Mouse (Mus musculus) lung, adult 2 months (tissue): ENCODE measurements around the gene Syce1l.

ENCODE experiments used
- CTCF ChIP-seq: fragments of 200-500 bp; IDR thresholded peaks from 2 replicates; pipeline ENCODE4 v1.5.1; 2011; ENCODE audit warnings: mild to moderate bottlenecking, low read length, control low read depth; ENCODE audit not compliant: insufficient read depth
- POLR2A ChIP-seq: fragments of 200-500 bp; IDR thresholded peaks from 2 replicates; pipeline ENCODE4 v1.6.1; 2011; ENCODE audit warnings: low read depth, mild to moderate bottlenecking, control low read depth, low read length, borderline replicate concordance; ENCODE audit errors: extremely low read depth

- TF ChIP-seq POLR2A (no peak), CTCF (no peak)
Measured at GRCm38 (mm10) chr8:113675281-113675680, 32.3 kb downstream of the Syce1l start.
